Mouse (Mus musculus) adipose tissue, adult 10 weeks (tissue): ENCODE data around the gene Rhox3h. TPM values are rescaled to one million over a fixed set of nuclear protein-coding genes. Genes with fewer than 3 reads are reported as not detected.

Experiments
- polyA plus RNA-seq: library from polyadenylated mRNA; stranded (reverse); fragments of 350-450 nt; fragmentation: Illumina TruSeq; extraction: RNeasy Lipid Tissue Mini Kit (QIAGEN cat#74804); gene quantifications from one replicate; pipeline ENCODE4 v1.2.3, GENCODE M21; 2014; ENCODE audit warnings: low read depth, low replicate concordance

Rhox3h gene
- not detected for polyA plus RNA-seq

GRCm38 (mm10) chrX:37668664-37669063 is at the start of gene Rhox3h:
Gene Rhox3h (minus strand): TSS chrX:37668764.

GRCm38 (mm10) chrX:37673177-37673576 is 4.6 kb upstream of the Rhox3h start, which contains the start of gene Rhox2h:
Gene Rhox2h (minus strand): TSS chrX:37673277.

GRCm38 (mm10) chrX:37651227-37651626 is 17.3 kb downstream of the Rhox3h start, which contains the start of gene Rhox4g:
Gene Rhox4g (minus strand): TSS chrX:37651327.

GRCm38 (mm10) chrX:37643370-37643769 is 25.2 kb downstream of the Rhox3h start, which contains the start of gene Rhox2g:
Gene Rhox2g (minus strand): TSS chrX:37643470.

GRCm38 (mm10) chrX:37628512-37628911 is 40.1 kb downstream of the Rhox3h start, which contains the start of gene Rhox3g:
Gene Rhox3g (minus strand): TSS chrX:37628612.

Other genes starting within 250 kb of the Rhox3h start
- gene Rhox4b, start 236.3 kb downstream of the Rhox3h start, polyA plus RNA-seq: not detected
- gene Rhox2c, start 215.1 kb downstream of the Rhox3h start, polyA plus RNA-seq: not detected
- gene Rhox3c, start 210.2 kb downstream of the Rhox3h start, polyA plus RNA-seq: not detected
- gene Rhox4c, start 188.4 kb downstream of the Rhox3h start, polyA plus RNA-seq: not detected
- gene Rhox2d, start 175.3 kb downstream of the Rhox3h start, polyA plus RNA-seq: not detected
- not detected for gene Rhox4d, start 154.4 kb downstream of the Rhox3h start, polyA plus RNA-seq
- gene Rhox2e, start 138.3 kb downstream of the Rhox3h start, polyA plus RNA-seq: not detected
- gene Rhox3e, start 126.7 kb downstream of the Rhox3h start, polyA plus RNA-seq: not detected
- gene Rhox4e, start 111.4 kb downstream of the Rhox3h start, polyA plus RNA-seq: not detected
- gene Rhox2f, start 97.4 kb downstream of the Rhox3h start, polyA plus RNA-seq: not detected
- not detected for gene Rhox3f, start 87.8 kb downstream of the Rhox3h start, polyA plus RNA-seq
- gene Rhox4f, start 61.1 kb downstream of the Rhox3h start, polyA plus RNA-seq: not detected
- gene Rhox3g, start 40.2 kb downstream of the Rhox3h start, polyA plus RNA-seq: not detected
- not detected for gene Rhox2g, start 25.3 kb downstream of the Rhox3h start, polyA plus RNA-seq
- not detected for gene Rhox4g, start 17.4 kb downstream of the Rhox3h start, polyA plus RNA-seq
- gene Rhox2h, start 4.5 kb upstream of the Rhox3h start, polyA plus RNA-seq: not detected
- gene Rhox5, start 136.1 kb upstream of the Rhox3h start, polyA plus RNA-seq: 1.9 TPM
- gene Rhox6, start 158.1 kb upstream of the Rhox3h start, polyA plus RNA-seq: not detected
- not detected for gene Rhox7a, start 162.9 kb upstream of the Rhox3h start, polyA plus RNA-seq
- gene Rhox8, start 210.2 kb upstream of the Rhox3h start, polyA plus RNA-seq: 0.96 TPM
- gene Rhox7b, start 228.5 kb upstream of the Rhox3h start, polyA plus RNA-seq: not detected
- gene Rhox9, start 233.0 kb upstream of the Rhox3h start, polyA plus RNA-seq: not detected